Mouse (Mus musculus) forebrain, embryonic 15.5 days (tissue): ENCODE results near the gene Stum. TPM values are rescaled to one million over a fixed set of nuclear protein-coding genes. Genes with fewer than 3 reads are reported as not detected.

Experiments used
- ATAC-seq: fragments of 200-750 bp; cut with Nextera tagmentation; replicated peaks from 2 replicates; pipeline ENCODE4 v1.8.0; 2017; ENCODE audit warnings: mild to moderate bottlenecking, moderate TSS enrichment, moderate library complexity
- H3K27ac ChIP-seq: fragments of 300-500 bp; sonication (generic); replicated peaks from 2 replicates; pipeline ENCODE4 v1.5.1; 2015; ENCODE audit warnings: mild to moderate bottlenecking, inconsistent platforms
- H3K27me3 ChIP-seq: fragments of 300-500 bp; sonication (generic); 2 replicates; pipeline ENCODE4 v1.6.1; 2015; ENCODE audit warnings: inconsistent platforms
- H3K36me3 ChIP-seq: fragments of 300-500 bp; sonication (generic); 2 replicates; pipeline ENCODE4 v1.6.1; 2015; ENCODE audit warnings: mild to moderate bottlenecking, inconsistent platforms
- H3K4me1 ChIP-seq: fragments of 300-500 bp; sonication (generic); 2 replicates; pipeline ENCODE4 v1.6.1; 2015; ENCODE audit warnings: inconsistent platforms
- H3K4me2 ChIP-seq: fragments of 300-500 bp; sonication (generic); replicated peaks from 2 replicates; pipeline ENCODE4 v1.6.1; 2015; ENCODE audit warnings: mild to moderate bottlenecking, inconsistent platforms
- H3K4me3 ChIP-seq: fragments of 300-500 bp; sonication (generic); 2 replicates; pipeline ENCODE4 v1.5.1; 2015; ENCODE audit warnings: mild to moderate bottlenecking, inconsistent platforms
- H3K9ac ChIP-seq: fragments of 300-500 bp; sonication (generic); replicated peaks from 2 replicates; pipeline ENCODE4 v1.6.1; 2015; ENCODE audit warnings: mild to moderate bottlenecking, inconsistent platforms
- H3K9me3 ChIP-seq: fragments of 300-500 bp; sonication (generic); 2 replicates; pipeline ENCODE4 v1.6.1; 2016; ENCODE audit warnings: inconsistent platforms
- WGBS: fragments of 180-500 bp; shearing (Covaris S2); methylation state at CpG from one replicate; pipeline ENCODE4 v1.1.7; 2015; ENCODE audit warnings: mixed read lengths; 5-methylcytosine and 5-hydroxymethylcytosine counted together
- polyA plus RNA-seq: library from polyadenylated mRNA; unstranded; fragments of >200 nt; fragmentation: Nextera tagmentation; extraction: Ambion mirVana; gene quantifications from 2 replicates; pipeline ENCODE4 v1.2.1, GENCODE M21; 2015

Stum gene
- polyA plus RNA-seq, 1 experiment from 2014 or later, result 4.1 TPM

- no peak for ATAC-seq
- Histone ChIP-seq H3K4me1 (peaks cover 7% of the 10 kb centered on the region; the same call in 1 of the 2 replicates), H3K27ac (no peak overlapping the region), H3K9me3 (no peaks in the 10 kb centered on the region), H3K27me3 (no peaks in the 10 kb centered on the region), H3K4me3 (no peak overlapping the region), H3K9ac (no peak overlapping the region), H3K36me3 (no peaks in the 10 kb centered on the region), H3K4me2 (no peak overlapping the region)
- WGBS, result 77% methylated on average over 18 of the region's 18 CpGs
Measured at GRCm38 (mm10) chr1:180407727-180408719, 75.3 kb downstream of the Stum start.

- WGBS, result 12% methylated on average over 16 of the region's 16 CpGs
- Histone ChIP-seq H3K9ac (peak overlapping the region; percentile 28), H3K36me3 (no peaks in the 10 kb centered on the region), H3K4me3 (peak overlapping the region; percentile 23), H3K27ac (no peak overlapping the region), H3K9me3 (no peaks in the 10 kb centered on the region), H3K4me2 (peak overlapping the region; percentile 39), H3K27me3 (no peaks in the 10 kb centered on the region), H3K4me1 (peaks cover 7% of the 10 kb centered on the region; the same call in 1 of the 2 replicates)
- peak; percentile 85 for ATAC-seq
Measured at GRCm38 (mm10) chr1:180407171-180407671, 76.1 kb downstream of the Stum start.

GRCm38 (mm10) chr1:180406336-180407035, 76.8 kb downstream of the Stum start:
- WGBS, result 78% methylated on average over 11 of the region's 11 CpGs
- ATAC-seq, result no peak
- H3K27ac ChIP-seq, result no peak overlapping the region
- no peaks in the 10 kb centered on the region for H3K27me3 ChIP-seq
- H3K4me3 ChIP-seq, result no peak overlapping the region
- H3K4me1 ChIP-seq, result peaks cover 7% of the 10 kb centered on the region; the same call in 1 of the 2 replicates
- no peak overlapping the region for H3K9ac ChIP-seq
- H3K36me3 ChIP-seq, result no peaks in the 10 kb centered on the region
- H3K9me3 ChIP-seq, result no peaks in the 10 kb centered on the region
- H3K4me2 ChIP-seq, result no peak overlapping the region

- Histone ChIP-seq H3K4me3 (no peak overlapping the region), H3K9me3 (no peaks in the 10 kb centered on the region), H3K4me1 (peaks cover 7% of the 10 kb centered on the region; the same call in 1 of the 2 replicates), H3K9ac (no peak overlapping the region), H3K27me3 (no peaks in the 10 kb centered on the region), H3K36me3 (no peaks in the 10 kb centered on the region), H3K4me2 (no peak overlapping the region), H3K27ac (no peak overlapping the region)
- 89% methylated on average over 9 of the region's 9 CpGs for WGBS
- ATAC-seq, result no peak
Measured at GRCm38 (mm10) chr1:180405576-180406335, 77.5 kb downstream of the Stum start.

- 92% methylated on average over 3 of the region's 3 CpGs for WGBS
- Histone ChIP-seq H3K4me1 (peaks cover 7% of the 10 kb centered on the region; the same call in 1 of the 2 replicates), H3K27me3 (no peaks in the 10 kb centered on the region), H3K9ac (no peak overlapping the region), H3K9me3 (no peaks in the 10 kb centered on the region), H3K4me2 (no peak overlapping the region), H3K27ac (peak overlapping the region; percentile 7; the same call in 1 of the 2 replicates), H3K4me3 (no peak overlapping the region), H3K36me3 (no peaks in the 10 kb centered on the region)
- no peak for ATAC-seq
Measured at GRCm38 (mm10) chr1:180404706-180405105, 78.6 kb downstream of the Stum start.

- H3K4me3 ChIP-seq, result no peak overlapping the region
- no peak overlapping the region for H3K9ac ChIP-seq
- H3K36me3 ChIP-seq, result no peaks in the 10 kb centered on the region
- H3K4me2 ChIP-seq, result no peak overlapping the region
- H3K9me3 ChIP-seq, result no peaks in the 10 kb centered on the region
- no peak for ATAC-seq
- peaks cover 7% of the 10 kb centered on the region; the same call in 1 of the 2 replicates for H3K4me1 ChIP-seq
- H3K27ac ChIP-seq, result peak overlapping the region; percentile 28; the same call in 1 of the 2 replicates
- 75% methylated on average over 32 of the region's 32 CpGs for WGBS
- no peaks in the 10 kb centered on the region for H3K27me3 ChIP-seq
Measured at GRCm38 (mm10) chr1:180403694-180404606, 79.4 kb downstream of the Stum start.

GRCm38 (mm10) chr1:180403357-180403693, 80.0 kb downstream of the Stum start:
- WGBS, result 95% methylated on average over 8 of the region's 8 CpGs

GRCm38 (mm10) chr1:180402481-180403081, 80.7 kb downstream of the Stum start:
- H3K4me3 ChIP-seq, result no peak overlapping the region
- no peak overlapping the region for H3K9ac ChIP-seq
- no peaks in the 10 kb centered on the region for H3K9me3 ChIP-seq
- H3K4me2 ChIP-seq, result no peak overlapping the region
- WGBS, result 94% methylated on average over 11 of the region's 11 CpGs
- no peak overlapping the region for H3K27ac ChIP-seq
- H3K27me3 ChIP-seq, result no peaks in the 10 kb centered on the region
- H3K36me3 ChIP-seq, result no peaks in the 10 kb centered on the region
- H3K4me1 ChIP-seq, result peaks cover 4% of the 10 kb centered on the region; the same call in 1 of the 2 replicates
- ATAC-seq, result no peak

More at GRCm38 (mm10) chr1:180403357-180403693, 80.0 kb downstream of the Stum start:
- H3K36me3 ChIP-seq, result no peaks in the 10 kb centered on the region
- no peak overlapping the region for H3K4me3 ChIP-seq
- peaks cover 7% of the 10 kb centered on the region; the same call in 1 of the 2 replicates for H3K4me1 ChIP-seq
- no peak overlapping the region for H3K4me2 ChIP-seq
- H3K9ac ChIP-seq, result no peak overlapping the region
- no peaks in the 10 kb centered on the region for H3K27me3 ChIP-seq
- H3K9me3 ChIP-seq, result no peaks in the 10 kb centered on the region
- peak overlapping the region; percentile 28; the same call in 1 of the 2 replicates for H3K27ac ChIP-seq
- no peak for ATAC-seq

GRCm38 (mm10) chr1:180401725-180402124, 81.6 kb downstream of the Stum start:
- 75% methylated on average over 6 of the region's 6 CpGs for WGBS
- Histone ChIP-seq H3K27ac (no peak overlapping the region), H3K9me3 (no peaks in the 10 kb centered on the region)

GRCm38 (mm10) chr1:180400691-180401455, 82.4 kb downstream of the Stum start:
- no peak for ATAC-seq
- no peak overlapping the region for H3K4me3 ChIP-seq
- no peaks in the 10 kb centered on the region for H3K27me3 ChIP-seq
- no peaks in the 10 kb centered on the region for H3K9me3 ChIP-seq
- no peak overlapping the region for H3K9ac ChIP-seq
- no peaks in the 10 kb centered on the region for H3K4me1 ChIP-seq
- H3K27ac ChIP-seq, result no peak overlapping the region
- H3K4me2 ChIP-seq, result no peak overlapping the region
- 78% methylated on average over 4 of the region's 4 CpGs for WGBS
- no peaks in the 10 kb centered on the region for H3K36me3 ChIP-seq

More at GRCm38 (mm10) chr1:180401725-180402124, 81.6 kb downstream of the Stum start:
- H3K4me3 ChIP-seq, result no peak overlapping the region
- no peak overlapping the region for H3K9ac ChIP-seq
- H3K36me3 ChIP-seq, result no peaks in the 10 kb centered on the region
- ATAC-seq, result no peak
- no peak overlapping the region for H3K4me2 ChIP-seq
- H3K4me1 ChIP-seq, result no peaks in the 10 kb centered on the region
- no peaks in the 10 kb centered on the region for H3K27me3 ChIP-seq
